Mouse (Mus musculus) gastrocnemius, postnatal 4 days (tissue): ENCODE data around the gene Aldh3a1. TPM values are rescaled to one million over a fixed set of nuclear protein-coding genes. Genes with fewer than 3 reads are reported as not detected.
"Not testable (repeated sequence)": the region's sequence is repeated elsewhere in the genome, so short reads cannot be mapped to it uniquely, and the experiment has no call there.

Source experiments
- DNase-seq, 2 experiments: peaks; one replicate each; pipeline ENCODE4 v3.0.0; 2021 to 2022; ENCODE audit warnings: low spot score in 2 of 2, mixed read lengths in 2 of 2
- long read RNA-seq, 2 experiments: library from polyadenylated mRNA; stranded (forward); transcript quantifications; one replicate each; pipeline ENCODE4 v2.0.0; 2021
- total RNA-seq, 2 experiments: library from RNA; stranded (reverse); gene quantifications; 2 replicates each; pipeline ENCODE4 v1.2.3; 2021

Gene Aldh3a1
- total RNA-seq: under 1 TPM; 0.41 to 0.56 TPM
- long read RNA-seq, experiment 1, partial matches to known transcripts: 1 of 1 reads
- long read RNA-seq, experiment 1, other reads (novel, unspliced or antisense): 0 of 1 reads
- long read RNA-seq, experiment 2: 0 reads

DNA sequence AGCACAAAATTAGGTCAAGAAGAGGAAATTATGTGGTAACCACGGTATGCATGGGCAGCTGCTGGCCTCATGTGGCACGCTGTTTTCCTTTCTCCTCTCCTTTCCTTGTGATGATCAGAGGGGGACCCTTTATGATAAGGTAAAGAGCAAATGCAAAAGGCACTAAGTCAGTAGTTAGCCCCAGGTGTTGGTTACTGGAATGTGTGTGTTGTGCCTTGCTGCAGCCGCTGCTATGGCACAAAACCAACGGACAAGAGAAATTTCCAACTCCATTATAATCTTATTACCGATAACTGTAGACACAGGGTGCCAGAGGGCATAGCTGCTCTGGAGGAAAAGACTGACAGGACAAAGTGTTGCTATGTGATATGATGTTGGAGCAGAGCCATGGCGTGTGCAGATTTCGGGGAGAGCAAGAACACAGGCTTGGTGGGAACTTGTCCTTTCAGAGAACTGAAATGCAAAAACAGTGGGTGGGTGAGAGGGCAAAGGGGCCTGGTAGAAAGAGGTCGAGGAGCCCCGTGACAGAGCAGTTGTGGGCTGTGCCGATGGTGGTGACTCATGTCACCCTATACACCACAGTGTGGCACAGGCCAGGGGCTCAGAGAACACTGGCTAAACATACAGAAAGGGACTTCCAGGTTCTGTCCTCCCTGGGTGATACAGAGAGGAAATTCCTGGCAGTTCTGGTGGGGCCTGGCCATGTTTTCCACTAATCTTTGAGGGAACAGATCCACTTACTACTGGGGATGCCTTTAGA, at the start of gene Aldh3a1:
Aldh3a1 (plus strand) TSS at position 51 of the 760 bp plus-strand sequence.
- no peak for DNase-seq

- no peak for DNase-seq
These were observed 49.2 kb upstream of the Aldh3a1 start for GRCm38 (mm10) chr11:61158141-61158540.

DNA sequence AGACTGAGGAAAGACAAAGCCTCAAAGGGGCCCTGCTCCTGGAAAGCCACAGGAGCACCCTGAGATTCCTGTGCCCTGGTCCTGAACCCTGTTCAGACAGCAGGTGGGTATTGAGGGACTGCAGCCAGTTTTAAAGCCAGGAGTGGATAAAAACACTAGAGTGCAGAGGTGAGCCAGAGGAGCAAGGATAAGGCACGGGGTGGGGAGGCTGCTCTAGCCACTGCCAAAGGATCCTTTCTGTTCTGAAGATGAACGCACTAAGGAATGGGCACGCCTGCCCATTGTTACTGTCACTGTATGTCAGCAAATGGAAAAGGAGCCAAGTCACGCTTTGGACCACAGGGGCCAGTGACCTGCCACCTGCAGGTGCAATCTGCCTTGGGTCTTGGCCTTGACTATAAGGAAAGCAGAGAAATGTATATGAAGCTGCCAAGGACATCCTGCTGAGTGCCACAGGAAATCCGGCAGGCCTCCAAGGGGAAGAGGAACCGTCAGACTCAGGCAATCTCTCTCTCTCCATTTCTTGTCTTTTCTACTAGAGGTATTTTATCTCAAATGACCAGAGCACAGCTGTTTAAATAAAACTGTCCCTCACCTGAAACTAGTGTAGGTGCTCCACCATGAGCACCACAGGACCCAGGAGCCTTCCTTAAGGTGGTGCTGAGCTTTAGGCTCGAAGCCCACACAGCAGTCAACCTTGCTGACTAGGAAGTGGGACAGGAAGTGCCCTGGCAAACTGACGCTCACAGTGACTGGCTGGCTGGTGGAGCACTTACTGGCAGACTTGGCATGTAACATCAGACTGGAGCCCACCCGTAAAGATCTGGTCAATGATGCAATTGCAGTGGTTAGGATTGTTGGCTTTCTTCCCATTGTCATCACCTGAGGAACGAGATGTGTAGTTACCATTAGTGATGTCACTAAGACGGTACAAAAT, 47.3 kb upstream of the Aldh3a1 start:
- DNase-seq: no peak

GRCm38 (mm10) chr11:61161121-61161520, 46.2 kb upstream of the Aldh3a1 start:
- DNase-seq: no peak

DNA sequence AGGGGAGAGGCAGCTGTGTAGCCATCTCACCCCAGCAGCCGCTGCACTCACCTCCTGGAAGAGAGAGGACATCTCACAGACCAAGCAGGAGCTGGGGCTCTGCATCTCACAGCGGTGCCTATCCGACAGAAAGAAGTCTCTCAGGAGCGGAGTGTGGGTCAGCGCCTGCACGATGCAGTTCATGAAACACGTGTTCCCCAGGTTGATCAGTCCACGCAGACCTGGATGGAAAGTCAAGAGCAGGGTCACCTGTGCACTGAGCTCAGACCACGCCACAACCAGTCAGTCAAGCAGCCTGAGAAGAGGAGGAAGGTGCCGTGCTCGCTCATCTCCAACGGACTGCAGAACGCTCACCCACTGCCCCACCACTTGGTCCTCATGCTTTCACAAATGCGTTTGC, 44.6 kb upstream of the Aldh3a1 start:
- no peak for DNase-seq

GRCm38 (mm10) chr11:61163341-61163740, 44.0 kb upstream of the Aldh3a1 start:
- no peak for DNase-seq

DNA sequence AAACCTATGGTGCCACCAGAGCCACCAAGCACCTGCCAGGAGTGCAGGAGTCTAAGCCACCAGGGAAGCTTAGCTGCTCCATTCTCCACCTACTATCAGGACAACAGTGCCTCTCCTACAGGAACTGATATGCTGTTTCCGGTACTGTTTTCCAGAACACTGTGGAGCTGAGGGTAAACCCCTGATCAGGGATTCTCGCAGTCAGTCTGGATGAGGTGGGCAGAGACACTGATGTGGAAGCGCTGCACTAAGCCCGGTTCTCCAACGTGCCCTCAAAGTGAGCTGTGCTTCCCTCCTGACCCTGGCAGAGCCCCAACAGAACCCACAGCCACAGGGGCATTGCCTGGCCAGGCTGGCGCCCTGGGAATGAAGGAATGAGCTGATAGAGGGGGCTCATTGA, 43.0 kb upstream of the Aldh3a1 start:
- no peak for DNase-seq

GRCm38 (mm10) chr11:61164881-61165280, 42.5 kb upstream of the Aldh3a1 start:
- DNase-seq: no peak

- DNase-seq: no peak
These were observed 37.2 kb upstream of the Aldh3a1 start for GRCm38 (mm10) chr11:61170184-61170583.

DNA sequence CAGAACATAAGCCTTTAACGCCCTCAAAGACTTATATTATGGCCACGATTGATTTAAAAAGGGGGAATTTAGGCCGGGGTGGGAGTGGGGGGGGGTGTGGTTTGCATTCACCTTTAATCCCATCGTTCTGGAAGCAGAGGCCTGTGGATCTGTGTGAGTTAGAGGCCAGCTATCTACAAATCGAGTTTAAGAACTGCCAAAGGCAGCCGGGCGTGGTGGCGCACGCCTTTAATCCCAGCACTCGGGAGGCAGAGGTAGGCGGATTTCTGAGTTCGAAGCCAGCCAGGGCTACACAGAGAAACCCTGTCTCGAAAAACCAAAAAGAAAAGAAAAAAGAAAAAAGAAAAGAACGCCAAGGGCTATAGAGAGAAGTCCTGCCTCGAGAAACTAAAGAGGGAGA, 33.9 kb upstream of the Aldh3a1 start:
- DNase-seq: not testable (repeated sequence)

GRCm38 (mm10) chr11:61174291-61174820, 33.0 kb upstream of the Aldh3a1 start:
- DNase-seq: peak; percentile 48 to 73

DNA sequence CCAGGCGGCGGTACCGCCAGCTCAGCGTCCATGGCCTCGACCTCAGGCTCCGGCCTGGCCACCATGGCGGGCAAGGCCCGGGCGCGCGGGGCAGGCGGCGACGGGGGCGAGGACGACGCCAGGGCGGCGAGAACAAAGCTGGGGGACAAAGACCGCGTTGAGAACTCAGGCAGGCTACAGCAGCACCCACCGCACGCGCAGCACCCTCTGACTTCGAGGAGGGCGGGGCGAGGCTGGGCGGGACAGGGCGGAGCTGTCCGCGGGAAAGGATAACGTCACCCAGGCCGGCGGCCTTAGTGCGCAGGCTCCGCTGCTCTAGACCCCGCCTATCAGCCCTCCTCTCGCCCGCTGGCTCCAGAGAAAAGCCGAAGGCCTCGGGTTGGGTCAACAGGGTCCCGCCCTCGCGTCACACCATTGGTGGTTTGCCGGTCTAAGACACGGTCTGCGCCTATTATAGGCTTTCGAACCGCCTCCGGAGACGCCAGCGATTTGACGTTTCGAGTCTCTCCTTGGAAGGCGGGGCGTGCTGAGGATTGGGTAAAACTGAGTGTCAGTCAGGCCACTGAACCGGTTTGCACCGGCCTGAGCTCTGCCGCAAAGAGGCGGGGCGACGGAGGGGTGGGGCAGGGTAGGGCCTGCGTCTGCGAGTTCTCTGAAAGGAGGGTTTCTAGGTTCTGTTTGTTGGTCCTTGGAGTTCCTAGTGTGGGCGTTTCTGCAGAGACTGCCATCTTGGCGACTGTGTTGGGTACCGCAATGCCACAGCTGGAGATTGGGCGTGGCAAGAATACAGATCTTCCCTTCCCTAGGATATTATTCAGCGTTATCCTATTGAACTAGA, 32.3 kb upstream of the Aldh3a1 start, which contains the start of gene Usp22:
Usp22 (minus strand) TSS at position 235 of the 838 bp plus-strand sequence.
- DNase-seq: peak; percentile 96 to 99

DNA sequence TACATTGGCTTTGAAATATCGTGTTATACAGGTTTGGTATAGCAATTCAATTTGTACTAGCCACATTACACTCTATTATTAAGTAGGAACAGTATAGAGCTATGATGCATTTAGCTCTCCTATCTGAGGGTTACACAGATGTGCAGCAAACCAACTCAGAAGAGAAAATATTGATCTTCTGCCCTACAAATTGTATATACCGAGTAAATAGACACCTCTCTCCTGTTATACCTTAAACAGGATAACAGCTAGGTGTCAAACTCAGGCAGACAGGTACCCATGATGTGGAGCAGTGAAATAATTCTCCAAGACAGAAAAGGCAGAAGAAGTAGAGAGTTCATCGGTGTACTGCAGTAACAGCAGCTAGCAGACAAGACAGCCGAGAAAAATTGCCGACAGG, 31.6 kb upstream of the Aldh3a1 start:
- DNase-seq: no peak

DNA sequence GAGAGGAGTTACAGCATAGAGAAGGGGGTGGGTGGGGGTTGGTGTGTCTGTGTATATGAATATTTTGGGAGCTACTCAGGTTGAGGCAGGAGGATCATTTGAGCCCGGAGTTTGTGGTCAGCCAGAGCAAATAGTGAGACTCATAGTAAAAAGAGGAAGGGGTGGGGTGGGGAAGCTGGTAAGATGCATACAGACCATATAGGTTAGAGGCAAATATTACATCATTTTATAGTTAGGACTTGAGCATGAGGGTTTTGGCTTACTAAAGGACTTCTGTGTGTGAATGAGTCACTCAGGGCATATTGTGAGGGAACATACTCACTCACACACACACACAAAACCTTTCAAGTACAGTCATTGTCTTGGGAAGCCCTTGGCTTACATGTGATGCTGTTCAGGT, 31.0 kb upstream of the Aldh3a1 start:
- DNase-seq: no peak

DNA sequence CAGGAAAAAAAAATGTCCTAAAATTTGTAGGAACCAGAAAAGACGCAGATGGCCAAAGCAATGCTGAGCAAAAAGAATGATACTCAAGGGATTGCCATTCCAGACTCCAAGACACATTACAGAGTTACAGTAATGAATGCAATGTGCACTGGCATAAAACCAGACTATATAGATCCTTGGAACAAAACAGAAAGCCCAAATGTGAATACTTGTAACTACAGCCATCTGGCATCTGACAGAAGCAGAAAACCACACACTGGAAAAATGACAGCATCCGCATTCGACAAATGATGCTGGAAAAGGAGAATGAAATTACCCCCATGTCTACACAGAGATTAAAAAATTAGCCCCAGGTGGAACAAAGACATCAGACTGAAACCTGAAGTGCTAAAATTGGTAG, 27.0 kb upstream of the Aldh3a1 start:
- no peak for DNase-seq

- DNase-seq: no peak
These were observed 25.7 kb upstream of the Aldh3a1 start for GRCm38 (mm10) chr11:61181624-61182023.

DNA sequence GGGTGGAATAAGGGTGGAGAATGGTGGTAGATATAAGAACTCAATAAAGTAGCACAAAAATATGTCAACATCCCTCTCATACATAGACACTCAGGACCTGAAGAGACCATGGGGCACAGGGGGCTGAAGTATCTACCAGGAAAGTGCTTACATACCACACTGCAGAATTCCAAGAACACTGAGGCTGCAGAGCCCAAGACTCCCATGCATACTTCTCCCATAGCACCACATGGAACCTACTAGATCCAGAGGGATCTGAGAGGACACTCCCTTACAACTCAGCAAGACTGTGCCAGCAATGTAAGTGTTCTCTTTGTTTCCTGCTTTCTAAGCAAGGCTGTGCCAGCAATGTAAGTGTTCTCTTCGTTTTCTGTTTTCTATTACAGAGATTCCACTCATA, 23.5 kb upstream of the Aldh3a1 start:
- no peak for DNase-seq

DNA sequence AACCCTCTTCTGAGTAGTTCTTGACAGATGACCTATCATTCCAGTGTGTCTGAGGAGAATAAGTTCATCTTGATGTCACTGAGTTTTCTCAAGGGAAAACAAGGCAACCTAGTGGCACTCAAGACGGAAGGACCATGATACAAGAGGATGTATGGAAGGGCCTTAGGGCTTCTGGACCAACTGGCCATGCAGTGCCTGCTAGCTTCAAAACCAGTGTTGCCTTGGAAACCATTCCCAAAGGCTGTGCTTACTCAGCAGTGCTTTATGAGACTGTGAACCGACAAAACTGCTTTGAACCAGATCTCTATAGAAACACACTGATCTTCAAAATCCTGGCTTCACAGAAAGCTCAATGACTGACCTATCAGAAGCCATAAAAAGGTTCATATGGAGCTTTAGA, 16.6 kb upstream of the Aldh3a1 start:
- no peak for DNase-seq

DNA sequence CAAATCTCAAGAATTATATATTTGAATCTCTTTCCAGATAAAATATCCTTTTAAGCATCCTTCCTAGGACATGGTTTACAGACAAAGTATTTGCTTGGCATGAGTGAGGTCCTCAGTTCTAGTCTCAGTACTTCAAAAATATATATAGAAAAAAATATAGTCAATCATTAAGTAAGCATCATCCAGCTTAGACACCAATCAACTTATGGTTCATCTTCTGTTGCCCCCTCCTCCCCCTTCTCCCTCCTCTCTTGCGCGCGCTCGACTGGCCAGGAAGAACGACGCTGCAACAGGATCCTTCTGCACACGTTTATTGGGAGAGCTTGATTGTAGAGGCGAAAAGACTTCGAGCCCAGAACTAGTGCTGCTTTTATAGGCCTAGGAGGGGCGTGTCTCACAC, 15.2 kb upstream of the Aldh3a1 start:
- DNase-seq: not testable (repeated sequence)

- no peak for DNase-seq
These were observed 14.6 kb upstream of the Aldh3a1 start for GRCm38 (mm10) chr11:61192779-61193178.

DNA sequence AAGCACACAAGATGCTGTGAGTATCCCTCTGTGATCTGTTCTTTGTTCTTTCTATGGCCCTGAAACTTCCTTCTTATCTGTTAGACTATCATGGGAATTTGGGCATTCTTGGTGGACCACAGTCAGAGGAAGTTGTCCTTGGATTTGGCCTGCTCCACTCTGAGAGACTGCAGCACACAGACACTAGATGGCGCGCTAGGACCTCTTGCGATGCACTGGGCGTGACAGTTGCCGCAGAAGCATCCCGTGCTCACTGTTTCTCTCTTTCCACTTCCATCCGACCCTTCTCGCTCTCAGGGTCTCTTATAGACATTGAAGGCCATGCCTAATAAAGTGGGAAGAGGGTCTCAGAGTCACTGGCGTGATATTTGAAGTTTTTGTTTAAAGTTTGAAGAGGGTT, 13.9 kb upstream of the Aldh3a1 start:
- peak; percentile 74 to 85 for DNase-seq
